Mouse (Mus musculus): ENCODE results near the gene Scn4a. TPM values are rescaled to one million over a fixed set of nuclear protein-coding genes. Genes with fewer than 3 reads are reported as not detected.
"Not testable (repeated sequence)": the region's sequence is repeated elsewhere in the genome, so short reads cannot be mapped to it uniquely, and the experiment has no call there.

Gene Scn4a
- not detected in 2 replicates for polyA plus RNA-seq (2015; fragmentation: Nextera tagmentation; extraction: Ambion mirVana)

- ATAC-seq (replicated peaks), result no peak
- no peaks in the 10 kb centered on the region for H3K27me3 ChIP-seq
- H3K9ac ChIP-seq (replicated peaks), result no peak within 1 kb of the TSS
- 87% methylated on average over 12 of the region's 12 CpGs for WGBS
- no peak within 1 kb of the TSS for H3K4me3 ChIP-seq
- H3K27ac ChIP-seq (replicated peaks), result no peak within 1 kb of the TSS
- no peaks in the 10 kb centered on the region for H3K36me3 ChIP-seq
- no peaks in the 10 kb centered on the region for H3K9me3 ChIP-seq
- H3K4me2 ChIP-seq (replicated peaks), result no peak within 1 kb of the TSS
- H3K4me1 ChIP-seq, result no peaks in the 10 kb centered on the region
These were observed at the start of gene Scn4a for GRCm38 (mm10) chr11:106353188-106353587. Gene Scn4a (minus strand): TSS chr11:106353288.

GRCm38 (mm10) chr11:106398481-106398880 is 45.4 kb upstream of the Scn4a start:
- no peak for ATAC-seq (replicated peaks)
- peaks cover 25% of the 10 kb centered on the region for H3K36me3 ChIP-seq
- no peak overlapping the region for H3K4me2 ChIP-seq (replicated peaks)
- no peak overlapping the region for H3K9ac ChIP-seq (replicated peaks)
- no peak overlapping the region for H3K27ac ChIP-seq (replicated peaks)
- H3K27me3 ChIP-seq, result no peaks in the 10 kb centered on the region
- no peak overlapping the region for H3K4me3 ChIP-seq
- WGBS, result 91% methylated on average over 8 of the region's 8 CpGs
- no peaks in the 10 kb centered on the region for H3K4me1 ChIP-seq
- H3K9me3 ChIP-seq, result no peaks in the 10 kb centered on the region

- Histone ChIP-seq H3K9ac (replicated peaks) (no peak overlapping the region), H3K4me1 (no peaks in the 10 kb centered on the region), H3K27me3 (no peaks in the 10 kb centered on the region), H3K4me3 (no peak overlapping the region), H3K27ac (replicated peaks) (no peak overlapping the region), H3K9me3 (no peaks in the 10 kb centered on the region), H3K36me3 (peaks cover 22% of the 10 kb centered on the region), H3K4me2 (replicated peaks) (no peak overlapping the region)
- 94% methylated on average over 3 of the region's 3 CpGs for WGBS
- no peak for ATAC-seq (replicated peaks)
These were observed 44.6 kb upstream of the Scn4a start for GRCm38 (mm10) chr11:106397656-106398055.

GRCm38 (mm10) chr11:106394055-106394454 is 41.0 kb upstream of the Scn4a start:
- not testable (repeated sequence) for H3K4me3 ChIP-seq; H3K27me3 ChIP-seq; H3K4me1 ChIP-seq; ATAC-seq (replicated peaks); H3K36me3 ChIP-seq; H3K9me3 ChIP-seq; H3K4me2 ChIP-seq (replicated peaks); H3K27ac ChIP-seq (replicated peaks); H3K9ac ChIP-seq (replicated peaks)
- 93% methylated on average over 2 of the region's 2 CpGs for WGBS

- WGBS, result 70% methylated on average over 4 of the region's 4 CpGs
- Histone ChIP-seq H3K4me1 (no peaks in the 10 kb centered on the region), H3K4me3 (no peak overlapping the region), H3K9me3 (no peaks in the 10 kb centered on the region), H3K9ac (replicated peaks) (no peak overlapping the region), H3K36me3 (peaks cover 3% of the 10 kb centered on the region), H3K27ac (replicated peaks) (no peak overlapping the region), H3K27me3 (no peaks in the 10 kb centered on the region), H3K4me2 (replicated peaks) (no peak overlapping the region)
- ATAC-seq (replicated peaks), result no peak
These were observed 40.2 kb upstream of the Scn4a start for GRCm38 (mm10) chr11:106393331-106393616.

- H3K9me3 ChIP-seq, result no peaks in the 10 kb centered on the region
- no peak overlapping the region for H3K9ac ChIP-seq (replicated peaks)
- H3K4me1 ChIP-seq, result no peaks in the 10 kb centered on the region
- no peaks in the 10 kb centered on the region for H3K27me3 ChIP-seq
- no peak overlapping the region for H3K4me3 ChIP-seq
- H3K4me2 ChIP-seq (replicated peaks), result no peak overlapping the region
- 72% methylated on average over 7 of the region's 7 CpGs for WGBS
- H3K27ac ChIP-seq (replicated peaks), result no peak overlapping the region
- no peak for ATAC-seq (replicated peaks)
- H3K36me3 ChIP-seq, result peaks cover under 1% of the 10 kb centered on the region
These were observed 39.7 kb upstream of the Scn4a start for GRCm38 (mm10) chr11:106392597-106393330.

GRCm38 (mm10) chr11:106391546-106392188 is 38.6 kb upstream of the Scn4a start:
- Histone ChIP-seq H3K27me3 (no peaks in the 10 kb centered on the region), H3K36me3 (no peaks in the 10 kb centered on the region; the same call in 1 of the 2 replicates), H3K27ac (replicated peaks) (no peak overlapping the region), H3K9ac (replicated peaks) (no peak overlapping the region), H3K4me3 (no peak overlapping the region), H3K4me2 (replicated peaks) (no peak overlapping the region), H3K9me3 (no peaks in the 10 kb centered on the region), H3K4me1 (no peaks in the 10 kb centered on the region)
- 31% methylated on average over 6 of the region's 6 CpGs for WGBS
- ATAC-seq (replicated peaks), result no peak; the same call in 1 of the 2 replicates

GRCm38 (mm10) chr11:106390757-106391156 is 37.7 kb upstream of the Scn4a start:
- 74% methylated on average over 3 of the region's 3 CpGs for WGBS
- no peaks in the 10 kb centered on the region for H3K9me3 ChIP-seq
- H3K36me3 ChIP-seq, result no peaks in the 10 kb centered on the region; the same call in 1 of the 2 replicates
- ATAC-seq (replicated peaks), result no peak
- no peak overlapping the region for H3K4me2 ChIP-seq (replicated peaks)
- no peaks in the 10 kb centered on the region for H3K4me1 ChIP-seq
- H3K27ac ChIP-seq (replicated peaks), result no peak overlapping the region
- H3K9ac ChIP-seq (replicated peaks), result no peak overlapping the region
- no peak overlapping the region for H3K4me3 ChIP-seq
- H3K27me3 ChIP-seq, result no peaks in the 10 kb centered on the region

GRCm38 (mm10) chr11:106389611-106390010 is 36.5 kb upstream of the Scn4a start:
- Histone ChIP-seq H3K4me1 (no peaks in the 10 kb centered on the region), H3K36me3 (no peaks in the 10 kb centered on the region; the same call in 1 of the 2 replicates), H3K4me2 (replicated peaks) (no peak overlapping the region), H3K9me3 (no peaks in the 10 kb centered on the region), H3K27me3 (no peaks in the 10 kb centered on the region), H3K9ac (replicated peaks) (no peak overlapping the region), H3K27ac (replicated peaks) (no peak overlapping the region), H3K4me3 (no peak overlapping the region)
- no peak for ATAC-seq (replicated peaks)
- WGBS, result 38% methylated on average over 3 of the region's 3 CpGs

GRCm38 (mm10) chr11:106387791-106388216 is 34.7 kb upstream of the Scn4a start, which contains the start of gene Icam2:
Gene Icam2 (minus strand): TSS chr11:106388075.
- no peak within 1 kb of the TSS for H3K9ac ChIP-seq (replicated peaks)
- H3K4me2 ChIP-seq (replicated peaks), result no peak within 1 kb of the TSS
- no peaks in the 10 kb centered on the region for H3K4me1 ChIP-seq
- ATAC-seq (replicated peaks), result no peak
- H3K9me3 ChIP-seq, result no peaks in the 10 kb centered on the region
- no peaks in the 10 kb centered on the region for H3K36me3 ChIP-seq
- no peak within 1 kb of the TSS for H3K27ac ChIP-seq (replicated peaks)
- no peaks in the 10 kb centered on the region for H3K27me3 ChIP-seq
- whole genome bisulfite sequencing, result 87% methylated on average over 6 of the region's 6 CpGs
- no peak within 1 kb of the TSS for H3K4me3 ChIP-seq

- ATAC-seq (replicated peaks), result no peak
- 78% methylated on average over 6 of the region's 6 CpGs for WGBS
- no peak overlapping the region for H3K4me3 ChIP-seq
- no peaks in the 10 kb centered on the region for H3K9me3 ChIP-seq
- H3K27ac ChIP-seq (replicated peaks), result no peak overlapping the region
- no peaks in the 10 kb centered on the region for H3K36me3 ChIP-seq
- no peak overlapping the region for H3K4me2 ChIP-seq (replicated peaks)
- H3K27me3 ChIP-seq, result no peaks in the 10 kb centered on the region
- H3K4me1 ChIP-seq, result no peaks in the 10 kb centered on the region
- H3K9ac ChIP-seq (replicated peaks), result no peak overlapping the region
These were observed 33.9 kb upstream of the Scn4a start for GRCm38 (mm10) chr11:106387020-106387419.

GRCm38 (mm10) chr11:106386409-106386808 is 33.3 kb upstream of the Scn4a start:
- H3K9ac ChIP-seq (replicated peaks), result no peak overlapping the region
- no peak for ATAC-seq (replicated peaks)
- no peaks in the 10 kb centered on the region for H3K9me3 ChIP-seq
- no peak overlapping the region for H3K4me3 ChIP-seq
- no peaks in the 10 kb centered on the region for H3K4me1 ChIP-seq
- no peak overlapping the region for H3K4me2 ChIP-seq (replicated peaks)
- no peak overlapping the region for H3K27ac ChIP-seq (replicated peaks)
- no peaks in the 10 kb centered on the region for H3K36me3 ChIP-seq
- WGBS, result 90% methylated on average over 3 of the region's 3 CpGs
- H3K27me3 ChIP-seq, result no peaks in the 10 kb centered on the region
